Mouse (Mus musculus): ENCODE data around the gene Lmo7.

- TF ChIP-seq POLR2A (IDR thresholded peaks at IDR 0.05; ENCODE audit: borderline replicate concordance, extremely low read depth, low read depth, low read length) (no peak), CTCF (IDR thresholded peaks at IDR 0.05; ENCODE audit: insufficient read depth, low read length) (no peak)
These were observed 201.1 kb downstream of the Lmo7 start for GRCm38 (mm10) chr14:101930576-101931447.
